Mouse (Mus musculus) myocyte (in vitro differentiated cells): ENCODE data around the gene Rap2a.

ENCODE experiments used
- CEBPB ChIP-seq: IDR thresholded peaks from 2 replicates; pipeline ENCODE4 v1.6.1; 2011; ENCODE audit warnings: mild to moderate bottlenecking, moderate library complexity; ENCODE audit not compliant: poor library complexity, insufficient read depth, severe bottlenecking
- E2F4 ChIP-seq: IDR thresholded peaks from one replicate; pipeline ENCODE4 v1.6.1; 2011; ENCODE audit warnings: mild to moderate bottlenecking, control low read depth, moderate library complexity; ENCODE audit not compliant: insufficient read depth
- MAX ChIP-seq: IDR thresholded peaks from one replicate; pipeline ENCODE4 v1.6.1; 2011; ENCODE audit warnings: low read depth, mild to moderate bottlenecking, control low read depth
- MYOD1 ChIP-seq, 3 experiments: IDR thresholded peaks; one replicate each; pipeline ENCODE4 v1.6.1; 2011; ENCODE audit warnings: control low read depth in 2 of 3, low read depth in 2 of 3, mild to moderate bottlenecking in 2 of 3, moderate library complexity in 1 of 3; ENCODE audit not compliant: insufficient read length in 2 of 3, control insufficient read depth in 1 of 3
- MYOG ChIP-seq, 3 experiments: IDR thresholded peaks; one replicate each; pipeline ENCODE4 v1.6.1; 2011; ENCODE audit warnings: control low read depth in 2 of 3, low read depth in 2 of 3, mild to moderate bottlenecking in 2 of 3; ENCODE audit not compliant: insufficient read length in 2 of 3, control insufficient read depth in 1 of 3, insufficient read depth in 1 of 3
- POLR2A ChIP-seq: IDR thresholded peaks from one replicate; pipeline ENCODE4 v1.6.1; 2011; ENCODE audit warnings: low read depth, mild to moderate bottlenecking, control low read depth, moderate library complexity; ENCODE audit not compliant: insufficient read length
- REST ChIP-seq: IDR thresholded peaks from one replicate; pipeline ENCODE4 v1.6.1; 2011; ENCODE audit warnings: mild to moderate bottlenecking, control low read depth, moderate library complexity; ENCODE audit not compliant: insufficient read depth, insufficient read length
- SRF ChIP-seq: IDR thresholded peaks from one replicate; pipeline ENCODE4 v1.6.1; 2011; ENCODE audit warnings: low read depth; ENCODE audit not compliant: control insufficient read depth, insufficient read length
- TCF12 ChIP-seq: IDR thresholded peaks from one replicate; pipeline ENCODE4 v1.6.1; 2011; ENCODE audit warnings: mild to moderate bottlenecking, control low read depth; ENCODE audit not compliant: poor library complexity, insufficient read depth, severe bottlenecking
- TCF3 ChIP-seq: IDR thresholded peaks from one replicate; pipeline ENCODE4 v1.6.1; 2011; ENCODE audit warnings: low read depth, control low read depth; ENCODE audit not compliant: insufficient read length
- USF1 ChIP-seq: IDR thresholded peaks from one replicate; pipeline ENCODE4 v1.6.1; 2011; ENCODE audit warnings: low read depth, mild to moderate bottlenecking, control low read depth, moderate library complexity

GRCm38 (mm10) chr14:120511821-120512220, 33.6 kb downstream of the Rap2a start:
- no peak for TF ChIP-seq POLR2A
- TF ChIP-seq TCF12, result no peak
- TF ChIP-seq MYOD1 (IDR thresholded peaks at IDR 0.05; ENCODE audit: control insufficient read depth in 1 of 3, insufficient read length in 2 of 3, low read depth in 2 of 3), result no peak
- TF ChIP-seq E2F4, result no peak
- TF ChIP-seq CEBPB, result no peak
- TF ChIP-seq USF1, result no peak
- no peak for TF ChIP-seq TCF3
- no peak for TF ChIP-seq MAX
- TF ChIP-seq MYOG (IDR thresholded peaks at IDR 0.05; ENCODE audit: control insufficient read depth in 1 of 3, insufficient read depth in 1 of 3, insufficient read length in 2 of 3, low read depth in 2 of 3), result no peak
- TF ChIP-seq REST, result no peak
- TF ChIP-seq SRF, result no peak
